Mouse (Mus musculus) adrenal gland, adult (tissue): ENCODE results near the gene Olfr465-ps1.
A peak's percentile ranks its signal among the peaks of the same experiment; 100 is the strongest.

Experiments used
- DNase-seq, 2 experiments: peaks; one replicate each; pipeline ENCODE4 v3.0.0; 2022 to 2023; ENCODE audit warnings: low spot score in 1 of 2; ENCODE audit not compliant: inconsistent age in 2 of 2

Gene Olfr465-ps1

DNA sequence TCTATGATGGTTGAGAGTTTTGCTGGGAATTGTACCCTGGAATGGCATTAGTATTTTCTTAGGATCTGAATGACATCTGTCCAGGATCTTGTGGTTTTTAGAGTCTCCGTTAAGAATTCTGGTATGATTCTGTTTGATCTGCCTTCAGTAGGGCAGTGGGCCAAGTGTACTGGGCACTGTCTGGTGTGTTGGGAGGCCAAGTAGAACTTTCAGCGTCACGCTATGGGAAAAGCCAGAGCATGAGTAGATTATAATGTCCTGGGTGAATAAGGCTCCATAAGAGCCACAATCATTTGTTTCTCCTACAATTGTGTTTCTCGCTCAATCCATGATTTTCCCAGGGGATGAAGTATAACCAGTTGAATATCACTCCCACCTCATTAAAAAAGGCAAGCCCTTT, at the start of gene Olfr465-ps1:
Gene Olfr465-ps1, plus strand, starts transcription at position 301 of the 400 bp plus-strand sequence.
- no peak for DNase-seq

DNA sequence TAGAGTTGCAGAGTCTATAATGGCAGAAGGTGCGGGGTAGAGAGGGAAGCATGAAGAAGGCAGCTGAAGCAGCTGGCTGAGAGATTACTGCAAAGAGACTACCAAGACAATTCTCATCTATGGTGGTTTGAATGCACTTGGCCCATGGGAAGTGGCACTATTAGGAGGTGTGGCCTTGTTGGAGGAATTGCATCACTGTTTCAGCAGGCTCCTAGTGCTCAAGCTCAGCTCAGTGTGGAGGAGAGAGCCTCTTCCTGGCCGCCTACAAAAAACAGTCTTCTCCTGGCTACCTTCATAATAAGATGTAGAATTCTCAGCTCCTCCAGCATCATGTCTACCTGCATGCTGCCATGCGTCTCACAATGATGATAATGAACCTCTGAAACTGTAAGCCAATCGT, 42.0 kb upstream of the Olfr465-ps1 start:
- no peak for DNase-seq

DNA sequence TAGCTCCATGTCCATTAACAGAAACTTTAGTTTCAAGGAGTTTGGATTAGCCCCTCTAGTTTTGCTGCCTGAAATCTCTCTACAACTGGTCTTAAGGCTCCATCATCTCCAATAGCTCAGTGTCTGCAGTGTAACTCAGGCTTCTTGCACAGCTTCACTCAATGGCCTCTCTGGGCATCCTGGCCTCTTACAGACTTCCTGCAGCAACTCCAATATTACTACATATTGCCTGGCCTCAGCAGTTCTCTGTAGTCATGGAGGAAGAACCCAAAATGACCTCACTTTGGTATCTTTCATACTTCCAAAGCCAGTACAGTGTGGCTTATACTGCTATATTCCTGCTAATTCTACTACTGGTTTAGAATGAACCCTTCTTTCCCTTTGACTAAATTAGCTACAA, 40.9 kb upstream of the Olfr465-ps1 start:
- no peak for DNase-seq

DNA sequence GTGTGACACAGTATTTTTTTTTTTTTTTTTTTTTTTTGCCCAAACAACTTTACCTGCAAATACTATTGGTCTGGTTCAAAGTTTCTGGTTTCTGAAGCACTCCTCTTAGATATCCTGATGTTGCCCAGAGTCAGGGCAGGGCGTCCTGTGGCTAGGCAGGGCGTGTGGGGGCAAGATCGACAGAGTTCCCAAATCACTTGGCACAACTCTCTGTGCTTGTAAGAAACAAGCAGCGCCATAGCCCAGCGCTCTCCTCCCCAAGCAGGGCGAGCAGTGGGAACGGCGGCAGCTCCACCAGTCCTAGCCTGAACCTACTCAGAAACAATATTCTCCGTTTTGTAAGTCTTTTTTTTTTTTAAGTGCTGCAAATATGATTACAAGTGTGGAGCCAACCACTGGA, 37.2 kb upstream of the Olfr465-ps1 start:
- no peak for DNase-seq

DNA sequence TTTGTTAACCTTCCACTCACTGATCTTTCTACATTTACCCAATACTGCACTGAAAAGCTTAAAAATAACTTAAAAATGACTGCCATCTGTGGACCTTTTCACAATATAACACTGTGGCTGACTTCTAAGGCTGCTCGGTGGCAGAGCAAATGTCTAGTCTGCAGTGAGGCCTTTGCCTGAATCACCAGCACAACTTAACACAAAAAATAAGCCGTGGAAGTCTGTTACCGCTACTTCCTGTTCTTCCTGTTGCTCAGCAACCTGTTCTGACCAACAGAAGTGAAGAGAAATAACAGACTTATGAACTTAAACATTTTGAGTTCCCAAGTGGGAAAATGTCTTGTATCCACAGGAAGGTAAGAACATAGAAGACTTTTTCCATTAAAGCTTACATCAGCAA, 36.7 kb upstream of the Olfr465-ps1 start:
- no peak for DNase-seq

DNA sequence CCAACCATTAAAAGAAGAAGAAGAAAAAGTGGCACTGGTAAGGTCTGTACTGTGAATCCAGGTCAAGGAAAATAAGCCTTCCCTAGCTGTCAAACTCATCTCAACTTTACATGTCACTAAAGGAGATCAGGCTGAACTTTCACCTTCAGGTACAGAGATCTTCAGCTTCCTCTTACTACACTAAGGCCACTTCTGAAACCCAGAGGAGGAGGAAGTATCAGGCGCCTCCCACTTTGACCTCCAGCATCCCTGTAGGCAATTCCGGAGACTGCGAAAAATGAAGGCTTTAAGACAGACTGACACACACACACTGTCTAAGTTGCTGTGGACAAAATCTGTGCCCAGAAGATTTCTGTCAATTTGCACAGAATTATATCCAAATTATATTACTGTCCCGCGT, 25.9 kb upstream of the Olfr465-ps1 start:
- peak in 1 of 2 experiments; percentile 66 for DNase-seq

DNA sequence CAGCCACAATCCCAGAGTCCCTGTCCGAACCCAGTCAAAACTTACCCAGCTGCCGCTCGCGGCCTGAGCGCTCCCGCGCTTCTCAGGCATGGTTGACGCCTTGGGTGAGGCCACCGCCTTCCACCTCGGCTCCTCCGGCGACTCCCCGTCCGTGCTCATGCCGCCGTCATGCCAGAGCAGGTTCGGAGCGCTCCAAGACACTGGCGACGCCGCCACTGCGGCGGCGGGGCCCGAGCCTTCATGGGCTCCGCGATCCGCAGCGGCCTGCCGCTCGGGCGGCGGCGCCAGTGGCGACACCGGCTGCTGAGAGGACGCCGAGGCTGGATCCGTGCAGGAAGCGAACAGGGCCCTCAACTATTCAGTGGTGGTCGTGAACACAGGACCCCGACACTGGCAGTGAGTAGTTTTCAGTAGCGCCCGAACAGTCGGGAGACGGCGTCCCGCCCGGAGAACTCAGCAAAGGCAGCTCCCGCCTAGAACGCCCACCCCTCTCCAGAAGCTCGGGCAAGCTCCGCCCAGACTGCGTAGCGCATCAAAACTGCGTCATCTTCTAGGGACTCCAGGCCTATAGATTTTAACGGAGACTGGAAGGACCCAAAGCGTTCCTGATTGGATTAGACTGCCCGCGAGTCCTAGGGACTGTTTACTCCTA, 25.3 kb upstream of the Olfr465-ps1 start, which contains the start of gene Mfsd14b:
Gene Mfsd14b, minus strand, starts transcription at position 517 of the 652 bp plus-strand sequence.
- DNase-seq = peak; percentile 91 to 98

DNA sequence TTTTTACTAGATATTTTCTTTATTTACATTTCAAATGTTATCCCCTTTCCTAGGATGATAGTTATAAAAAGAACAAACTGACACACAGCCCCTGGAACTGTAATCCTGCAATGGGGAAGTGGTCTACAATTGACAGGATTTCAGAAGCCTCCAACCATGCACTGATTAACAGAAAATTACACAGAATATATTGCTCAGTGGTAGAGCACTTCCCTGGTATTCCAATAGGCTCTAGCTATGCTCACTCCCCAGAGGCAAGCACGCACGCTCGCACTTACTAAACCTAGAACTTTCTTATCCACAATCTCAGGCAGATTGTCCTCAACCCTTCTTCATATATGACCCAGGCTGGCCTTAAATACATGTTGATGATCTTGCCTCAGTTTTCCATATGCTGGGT, 24.6 kb upstream of the Olfr465-ps1 start:
- DNase-seq = no peak

DNA sequence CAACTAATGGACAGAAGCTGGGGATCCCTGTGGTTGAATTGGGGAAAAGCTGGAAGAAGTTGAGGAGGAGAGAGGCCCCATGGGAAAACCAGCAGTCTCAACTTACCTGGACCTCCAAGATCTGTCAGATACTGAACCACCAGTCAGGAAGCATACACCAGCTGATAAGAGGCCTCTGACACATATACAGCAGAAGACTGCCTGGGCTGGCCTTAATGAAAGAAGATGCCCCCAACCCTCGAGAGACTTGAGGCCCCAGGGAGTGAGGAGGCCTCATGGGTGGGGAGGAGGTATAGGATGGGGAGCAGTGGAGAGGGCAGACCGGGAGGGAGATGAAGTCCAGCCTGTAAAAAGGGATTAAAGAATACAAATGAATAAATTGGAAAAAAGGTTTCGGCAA, 16.9 kb upstream of the Olfr465-ps1 start:
- DNase-seq = no peak

DNA sequence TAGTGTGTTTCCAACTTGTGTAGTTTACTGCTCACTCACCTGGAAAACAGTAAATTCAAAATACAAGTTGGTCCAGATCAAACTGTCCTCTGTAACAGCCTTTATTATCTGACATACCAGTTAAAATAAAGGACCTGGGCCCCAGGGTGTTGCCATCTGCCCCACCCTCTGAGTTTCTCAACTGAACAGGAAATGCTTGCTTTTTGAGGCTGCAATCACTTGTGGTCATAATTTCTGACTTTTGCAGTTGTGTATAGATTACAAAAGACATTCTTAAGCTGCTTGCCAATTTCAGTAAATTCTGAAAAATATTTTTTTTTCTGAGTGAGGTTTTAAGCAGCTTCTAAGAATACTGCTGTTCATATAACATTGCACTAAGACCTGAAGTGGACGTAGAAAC, 15.8 kb upstream of the Olfr465-ps1 start:
- no peak for DNase-seq

DNA sequence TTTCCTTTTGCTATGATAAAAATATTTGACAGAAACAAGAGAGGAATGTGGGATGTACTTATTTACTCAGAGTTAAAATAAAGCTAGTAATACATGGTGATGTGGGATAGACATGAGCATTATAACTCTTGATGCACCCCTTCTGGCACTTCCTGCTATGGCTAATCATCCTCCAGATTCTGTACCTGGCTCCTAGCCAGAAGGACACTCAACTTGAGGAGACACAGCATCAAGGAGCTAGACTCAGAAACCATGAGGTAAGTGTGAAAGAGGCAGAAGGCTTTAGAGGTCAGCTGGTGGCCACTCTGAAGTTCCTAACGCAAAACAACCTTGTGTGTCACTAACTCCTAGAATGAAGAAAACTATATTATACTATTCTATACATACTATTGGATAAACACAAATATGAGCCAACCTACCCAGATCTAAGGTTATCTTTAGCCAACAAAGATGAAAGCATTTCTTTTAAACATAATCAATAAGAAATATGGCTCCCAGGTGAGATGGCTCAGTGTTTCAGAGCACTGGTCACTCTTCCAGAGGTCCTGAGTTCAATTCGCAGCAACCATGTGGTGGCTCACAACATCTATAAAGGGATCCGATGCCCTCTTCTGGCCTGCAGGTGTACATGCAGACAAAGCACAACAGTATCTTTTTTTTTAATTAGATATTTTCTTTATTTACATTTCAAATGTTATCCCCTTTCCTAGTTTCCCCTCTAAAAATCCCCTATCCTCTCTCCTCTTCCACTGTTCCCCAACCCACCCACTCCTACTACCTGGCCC, 10.6 kb upstream of the Olfr465-ps1 start:
- DNase-seq = peak in 1 of 2 experiments; percentile 42

DNA sequence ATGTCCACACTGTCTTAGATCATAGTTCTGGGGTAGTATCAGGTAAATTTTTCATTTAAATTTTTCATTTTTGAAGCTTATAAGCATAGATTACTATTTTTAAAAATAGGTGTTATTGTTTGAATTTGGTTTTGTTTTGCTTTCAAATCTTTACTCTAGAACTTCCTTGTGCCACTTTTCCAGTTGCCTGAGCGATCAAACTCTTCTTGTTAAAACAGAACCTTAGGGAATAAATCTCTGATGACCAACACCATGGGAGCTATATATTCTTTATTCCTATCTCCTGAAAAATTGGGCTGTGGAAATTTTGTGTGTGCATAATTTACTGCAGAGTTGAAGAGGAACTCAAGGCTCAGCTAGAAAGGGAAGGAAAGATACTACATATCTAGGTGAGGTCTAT, 12.1 kb downstream of the Olfr465-ps1 start, which contains the start of gene Olfr466:
Gene Olfr466, plus strand, starts transcription at position 301 of the 400 bp plus-strand sequence.
- no peak for DNase-seq

DNA sequence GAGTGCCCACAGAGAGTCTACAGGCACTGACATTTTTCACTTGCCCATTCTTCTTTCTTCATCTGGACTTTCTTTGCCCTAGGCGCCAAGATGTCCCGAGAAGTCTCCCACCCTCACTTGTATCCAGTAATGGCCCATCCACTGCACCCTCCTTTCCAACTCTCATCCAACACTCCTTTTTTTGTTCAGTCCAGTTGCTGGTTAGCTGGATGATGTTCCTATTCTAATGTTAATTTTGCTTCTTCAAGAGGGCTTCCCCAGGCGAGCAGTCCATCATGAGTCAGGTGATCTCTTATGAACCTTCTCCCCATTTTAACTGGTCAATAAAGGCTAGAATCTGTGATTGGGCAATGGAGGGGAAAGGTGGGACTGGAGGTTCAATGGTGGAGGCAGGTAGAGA, 36.2 kb downstream of the Olfr465-ps1 start:
- DNase-seq = no peak

DNA sequence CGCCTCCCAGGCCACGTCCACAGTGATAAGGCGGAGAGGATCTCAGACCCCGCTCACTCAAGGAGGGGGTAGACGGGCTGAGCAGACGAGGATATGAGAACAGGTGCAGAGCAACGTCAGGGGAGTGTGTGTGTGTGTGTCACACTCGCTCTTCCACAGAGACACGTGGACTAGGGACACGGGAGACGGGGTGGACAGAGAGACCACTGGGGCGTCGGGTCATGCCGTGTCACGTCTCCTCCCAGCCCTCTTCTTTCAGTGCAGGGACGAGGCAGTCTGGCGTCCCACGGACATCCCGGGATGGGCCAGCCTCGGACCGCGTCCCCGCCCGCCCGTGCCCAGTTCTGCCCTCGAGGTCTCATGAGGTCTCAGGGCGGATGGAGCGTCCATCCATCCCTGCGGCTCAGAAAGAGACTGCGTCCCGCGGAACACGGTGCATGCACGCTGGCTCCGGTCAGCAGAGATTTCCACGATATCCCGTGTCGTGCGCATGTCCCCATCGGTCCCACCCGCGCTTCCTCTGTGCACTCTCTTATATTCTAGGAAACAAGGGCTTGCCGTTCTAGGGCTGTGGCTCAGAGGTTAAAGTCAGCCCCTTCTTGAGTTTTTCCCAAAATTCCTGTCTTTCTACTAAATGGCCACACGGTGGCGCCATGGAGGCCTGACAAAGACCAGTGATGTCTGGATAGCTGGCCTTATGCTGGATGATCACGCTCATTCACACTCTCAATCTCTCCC, 38.0 kb downstream of the Olfr465-ps1 start:
- peak; percentile 21 to 71 for DNase-seq

DNA sequence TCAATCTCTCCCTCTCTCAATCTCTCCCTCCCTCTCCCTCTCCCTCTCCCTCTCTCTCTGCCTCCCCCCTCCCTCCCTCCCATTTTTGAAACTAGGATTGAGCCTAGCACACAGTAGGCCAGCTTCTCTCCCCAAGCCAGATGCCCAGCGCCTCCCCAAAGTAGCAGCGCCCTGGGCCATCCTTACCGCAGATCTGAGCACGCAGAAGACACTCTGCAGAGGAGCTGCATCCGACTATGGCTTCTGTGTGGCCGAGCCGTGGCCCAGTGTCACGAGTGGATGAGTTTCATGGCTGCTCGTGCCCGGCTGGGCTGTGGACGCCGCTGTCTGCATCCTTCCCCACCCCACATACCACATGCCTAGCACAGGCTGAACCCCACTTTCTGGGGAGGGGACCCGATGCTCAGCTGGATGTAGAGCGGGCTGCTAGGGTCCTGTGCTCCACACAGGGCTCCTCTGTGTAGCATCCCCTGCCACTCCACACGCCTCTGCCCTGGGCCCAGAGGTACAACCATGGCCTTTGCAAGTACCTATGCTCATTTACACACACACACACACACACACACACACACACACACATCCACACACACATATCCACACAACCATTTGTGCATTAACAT, 38.7 kb downstream of the Olfr465-ps1 start:
- peak in 1 of 2 experiments; percentile 17 for DNase-seq
